Mouse (Mus musculus): ENCODE results near the gene Tgfbrap1.
"Not testable (repeated sequence)": the region's sequence is repeated elsewhere in the genome, so short reads cannot be mapped to it uniquely, and the experiment has no call there.

The Tgfbrap1 gene

DNA sequence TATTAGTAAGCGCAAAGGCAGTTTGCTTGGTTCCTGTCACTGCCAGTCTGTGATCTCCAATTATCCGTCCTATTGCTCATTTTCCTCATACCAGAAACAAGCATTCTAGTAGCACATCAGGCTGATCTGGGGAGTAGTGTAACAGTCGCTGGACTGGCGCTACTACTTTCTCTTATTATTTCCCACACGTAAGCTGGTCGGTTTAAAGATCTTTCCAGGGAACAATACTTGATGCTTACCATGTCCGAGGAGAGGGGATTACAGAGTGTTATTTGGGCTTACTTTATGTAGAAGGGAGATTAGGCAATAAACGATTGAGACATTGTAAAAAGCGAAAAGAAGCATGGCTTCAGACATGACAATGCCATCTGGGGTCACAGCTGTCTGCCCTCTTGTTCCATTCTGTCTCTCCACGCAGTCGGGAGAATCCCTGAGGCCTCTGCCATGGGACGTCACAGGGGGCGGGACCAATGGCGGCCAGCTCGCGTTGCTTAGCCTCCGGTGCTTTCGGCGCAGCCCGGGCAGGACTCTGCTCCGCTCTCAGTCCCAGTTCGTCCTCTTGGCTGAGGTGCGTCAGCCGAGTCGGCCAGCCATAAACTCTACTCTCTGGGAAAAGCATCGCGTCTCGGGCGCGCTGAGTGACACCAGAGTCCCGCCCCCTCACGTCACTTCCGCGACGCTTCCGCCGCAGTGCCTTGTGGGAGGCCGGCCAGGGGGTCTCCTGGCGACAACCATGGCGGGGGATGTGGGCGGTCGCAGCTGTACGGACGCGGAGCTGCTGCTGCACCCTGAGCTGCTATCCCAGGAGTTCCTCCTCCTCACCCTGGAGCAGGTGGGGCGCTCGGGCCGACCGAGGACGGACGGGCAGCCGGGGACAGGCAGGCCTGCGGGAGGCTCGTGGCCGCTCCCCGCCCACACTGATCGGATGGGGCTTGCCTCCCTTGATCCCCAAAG is at the start of gene Tgfbrap1, which contains the start of gene AI597479:
TSS of gene Tgfbrap1 (minus strand) at position 607 of the 954 bp plus-strand sequence.
TSS of gene AI597479 (plus strand) at position 680 of the 954 bp plus-strand sequence.
- peak; percentile 97 for DNase-seq (ENCODE audit: extremely low spot score, low spot score)

DNA sequence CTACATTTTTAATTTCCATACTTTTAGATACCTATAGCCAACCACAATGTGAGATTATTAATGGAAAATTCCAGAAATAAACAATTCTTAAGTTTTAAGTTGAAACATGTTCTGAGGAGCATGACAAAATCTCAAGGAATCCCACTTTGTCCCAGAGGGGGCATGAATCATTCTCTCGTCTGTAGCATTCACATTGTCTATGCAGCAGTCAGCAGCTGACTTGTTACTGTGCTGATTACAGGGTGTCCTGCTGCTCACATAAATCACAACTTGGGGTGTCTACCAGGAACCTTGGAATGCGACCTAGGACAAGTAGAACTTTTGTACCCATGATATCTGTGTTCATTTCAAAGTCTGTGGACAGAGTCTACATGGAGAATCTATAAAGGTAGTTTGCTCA is 49.0 kb upstream of the Tgfbrap1 start:
- no peak for DNase-seq (ENCODE audit: extremely low spot score, low spot score)

DNA sequence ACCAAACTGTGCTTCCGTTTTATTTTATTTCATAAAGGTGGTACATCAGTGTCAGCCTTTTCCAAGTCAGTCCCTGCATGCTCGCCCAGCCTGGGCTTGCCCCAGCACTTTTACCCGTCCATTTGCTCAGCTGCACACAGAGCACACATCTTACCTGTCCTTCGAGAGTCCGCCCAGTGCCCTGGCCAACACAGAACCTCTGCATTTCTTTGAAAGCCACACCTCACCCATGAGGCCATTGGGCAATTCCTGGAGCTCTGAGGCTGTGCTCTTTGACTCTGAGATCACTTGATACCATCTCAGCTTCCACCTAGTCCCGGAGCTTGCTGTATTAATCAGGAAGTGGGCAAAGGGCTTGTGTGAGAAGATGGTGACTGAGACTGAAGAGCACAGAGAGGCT is 47.0 kb upstream of the Tgfbrap1 start:
- no peak for DNase-seq (ENCODE audit: extremely low spot score, low spot score)

DNA sequence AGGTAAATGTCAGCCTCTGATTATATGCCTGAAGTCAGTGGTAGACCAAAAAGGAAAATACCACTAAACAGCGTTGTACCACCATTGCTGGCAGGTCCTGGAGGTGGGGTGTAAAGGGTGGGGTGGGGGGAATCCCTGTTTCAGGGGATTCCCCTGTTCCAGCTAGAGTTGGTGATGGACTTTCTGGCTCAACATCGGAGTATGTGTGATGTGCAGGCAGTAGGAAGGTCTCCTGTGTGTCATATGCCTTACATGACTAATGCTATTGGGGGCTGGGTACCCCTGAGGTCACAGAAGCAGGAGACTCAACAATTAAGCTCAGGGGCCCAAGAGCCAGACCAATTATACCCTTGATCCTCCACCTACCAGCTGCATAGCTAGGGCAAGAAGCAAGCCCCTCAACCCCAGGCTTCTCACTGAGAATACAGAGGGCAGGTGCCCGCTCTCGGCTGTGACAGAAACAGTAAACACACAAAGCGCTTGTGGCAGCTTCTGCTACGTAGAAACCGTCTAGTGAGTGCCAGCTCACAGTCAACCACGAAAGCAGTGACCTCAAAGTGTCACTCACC is 46.0 kb upstream of the Tgfbrap1 start:
- no peak for DNase-seq (ENCODE audit: extremely low spot score, low spot score)

DNA sequence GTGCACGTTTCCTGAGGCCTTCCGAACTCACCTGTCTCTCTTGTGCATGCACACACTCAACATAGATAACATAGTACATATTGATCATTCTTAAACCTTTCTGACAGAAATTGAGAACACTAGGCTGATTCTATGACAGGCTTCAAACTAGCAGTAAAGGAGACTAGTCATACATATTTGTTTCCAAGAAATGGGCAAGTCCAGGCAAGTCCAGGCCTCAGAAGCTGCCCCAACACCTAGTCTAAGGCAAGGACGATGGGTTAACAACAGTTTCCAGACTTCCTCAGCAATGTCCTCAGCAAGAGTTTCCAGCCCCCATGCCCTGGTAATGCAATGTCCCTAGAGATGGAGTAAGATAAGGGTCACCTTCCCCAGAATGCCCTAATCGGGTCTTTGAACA is 45.4 kb upstream of the Tgfbrap1 start:
- DNase-seq (ENCODE audit: extremely low spot score, low spot score): no peak

DNA sequence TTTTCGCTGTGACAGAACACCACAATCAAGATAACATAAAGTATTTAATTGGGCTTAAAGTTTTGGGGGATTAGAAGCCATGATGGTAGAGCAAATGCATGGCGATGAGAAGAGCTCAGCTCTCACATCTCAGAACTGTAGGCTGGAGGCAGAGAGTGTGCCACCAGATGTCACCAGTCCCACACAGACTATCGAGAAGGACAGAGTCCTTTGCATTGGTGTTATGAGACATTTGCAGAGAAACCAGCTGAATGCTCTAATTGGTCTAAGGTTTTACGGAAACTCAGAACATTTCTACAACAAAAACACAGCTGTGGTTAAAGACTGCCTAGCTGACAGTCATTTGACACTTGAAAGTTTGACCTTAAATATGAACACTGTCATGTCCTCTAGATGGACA is 44.8 kb upstream of the Tgfbrap1 start:
- DNase-seq (ENCODE audit: extremely low spot score, low spot score): no peak

DNA sequence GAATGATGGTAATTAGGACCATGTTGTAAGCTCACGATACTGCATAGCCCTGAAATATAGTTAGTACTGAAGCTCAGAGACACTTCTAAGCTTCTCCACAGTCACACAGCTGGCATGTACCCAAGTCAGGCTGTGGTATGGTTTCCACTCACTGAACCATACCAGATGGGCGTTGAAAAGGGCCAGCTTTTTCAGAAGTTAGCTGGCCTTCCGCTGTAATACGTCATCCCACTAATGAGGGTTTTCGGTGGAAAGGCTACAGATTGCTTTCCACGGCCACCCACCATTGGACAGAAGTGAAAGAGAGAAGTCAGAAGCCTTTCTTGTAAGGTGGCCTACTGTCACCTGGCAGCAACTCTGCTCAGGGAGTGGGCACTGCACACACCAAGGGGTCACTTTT is 44.4 kb upstream of the Tgfbrap1 start:
- DNase-seq (ENCODE audit: extremely low spot score, low spot score): no peak

DNA sequence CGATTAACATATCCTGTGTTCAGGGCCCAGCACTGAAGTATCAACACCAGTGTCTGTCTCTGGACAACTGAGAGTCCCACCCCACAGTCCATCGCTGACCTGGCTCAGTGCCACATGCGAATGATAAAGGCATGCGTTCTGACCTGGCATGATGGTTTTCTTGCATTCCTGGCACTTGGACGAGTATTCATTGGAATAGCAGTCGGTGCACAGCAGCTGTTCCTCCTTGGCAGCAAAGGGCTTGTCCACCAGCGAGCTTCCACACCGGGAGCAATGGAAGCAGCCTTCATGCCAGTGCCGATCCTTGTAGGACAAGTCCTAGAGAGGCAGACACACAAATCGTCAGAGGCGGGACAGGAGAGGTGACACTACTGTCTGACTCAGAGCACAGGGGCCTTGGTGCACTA is 43.1 kb upstream of the Tgfbrap1 start:
- no peak for DNase-seq (ENCODE audit: extremely low spot score, low spot score)

DNA sequence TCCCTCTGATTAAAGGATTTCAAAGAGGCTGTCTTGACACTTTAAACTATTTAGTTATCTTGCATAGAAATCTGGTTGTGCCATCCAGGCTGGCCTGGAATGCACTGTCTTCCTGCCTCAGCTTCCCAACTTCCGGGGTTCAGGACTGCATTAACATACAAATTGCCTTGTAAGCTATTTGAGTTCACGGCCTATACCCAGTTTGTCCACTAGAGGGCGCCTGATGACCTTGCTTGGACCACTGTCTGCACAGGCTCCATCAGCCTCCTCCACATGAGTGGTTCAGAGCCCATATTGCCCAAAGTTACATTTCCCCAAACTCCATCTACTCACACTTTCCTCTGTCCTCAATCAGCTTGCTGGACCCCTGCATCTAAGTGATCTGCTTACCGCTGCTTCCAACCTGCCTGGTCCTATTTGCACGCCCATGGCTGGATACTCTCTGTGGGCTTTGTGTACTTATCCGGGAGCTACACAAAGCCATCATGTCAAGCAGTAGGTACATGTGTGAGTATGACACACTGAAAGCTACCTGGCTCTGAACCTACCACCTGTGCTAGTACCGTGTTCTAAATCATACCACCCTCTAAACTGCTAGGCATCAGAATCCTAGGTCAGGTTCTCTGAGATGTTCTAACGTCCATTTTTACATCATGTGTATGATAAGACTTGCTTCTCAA is 41.3 kb upstream of the Tgfbrap1 start:
- DNase-seq (ENCODE audit: extremely low spot score, low spot score): peak; percentile 96

DNA sequence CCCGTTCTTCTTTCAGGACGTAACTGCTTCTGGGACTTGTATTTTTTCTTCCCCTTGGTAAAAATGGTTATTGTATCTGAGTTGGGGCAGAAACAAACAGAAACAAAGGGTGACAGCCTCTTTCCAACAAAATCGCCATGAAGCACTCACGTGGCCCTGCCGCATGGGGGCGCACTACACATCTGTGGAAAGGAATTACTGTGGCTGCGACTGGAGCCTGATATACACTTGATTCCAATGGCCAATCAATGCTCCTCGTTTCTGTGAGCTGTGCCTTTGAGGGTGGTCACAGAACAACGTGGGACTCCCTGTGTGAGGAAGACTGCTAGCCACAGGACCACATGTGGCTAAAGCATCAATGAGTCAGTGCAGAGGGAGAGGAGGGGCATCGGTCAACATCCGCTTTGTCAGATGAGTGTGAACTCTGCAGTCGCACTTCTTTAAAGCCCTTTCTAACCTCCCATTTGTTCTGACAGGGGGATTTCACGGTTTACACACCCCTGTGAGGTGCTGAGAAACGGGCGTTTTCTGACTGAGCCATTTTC is 39.9 kb upstream of the Tgfbrap1 start:
- DNase-seq (ENCODE audit: extremely low spot score, low spot score): no peak

DNA sequence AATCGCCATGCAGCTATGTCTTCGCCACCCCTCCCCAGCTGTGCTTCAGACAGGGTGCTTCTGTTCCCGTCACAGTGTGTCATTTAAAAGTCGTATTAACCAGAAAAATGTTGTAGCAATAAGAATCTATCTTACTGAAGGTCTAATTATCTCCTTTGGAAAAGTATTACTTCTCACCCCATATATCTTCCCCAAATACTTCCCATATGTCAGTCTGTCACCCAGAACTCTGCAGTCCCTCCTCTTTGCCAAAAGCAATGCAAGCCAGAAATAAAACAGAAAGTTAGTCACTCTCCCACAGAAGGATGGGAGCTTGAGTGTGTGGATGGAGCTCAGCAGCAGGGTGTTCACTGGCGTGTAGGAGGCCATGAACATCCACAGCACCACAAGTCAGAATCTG is 38.9 kb upstream of the Tgfbrap1 start:
- DNase-seq (ENCODE audit: extremely low spot score, low spot score): no peak

DNA sequence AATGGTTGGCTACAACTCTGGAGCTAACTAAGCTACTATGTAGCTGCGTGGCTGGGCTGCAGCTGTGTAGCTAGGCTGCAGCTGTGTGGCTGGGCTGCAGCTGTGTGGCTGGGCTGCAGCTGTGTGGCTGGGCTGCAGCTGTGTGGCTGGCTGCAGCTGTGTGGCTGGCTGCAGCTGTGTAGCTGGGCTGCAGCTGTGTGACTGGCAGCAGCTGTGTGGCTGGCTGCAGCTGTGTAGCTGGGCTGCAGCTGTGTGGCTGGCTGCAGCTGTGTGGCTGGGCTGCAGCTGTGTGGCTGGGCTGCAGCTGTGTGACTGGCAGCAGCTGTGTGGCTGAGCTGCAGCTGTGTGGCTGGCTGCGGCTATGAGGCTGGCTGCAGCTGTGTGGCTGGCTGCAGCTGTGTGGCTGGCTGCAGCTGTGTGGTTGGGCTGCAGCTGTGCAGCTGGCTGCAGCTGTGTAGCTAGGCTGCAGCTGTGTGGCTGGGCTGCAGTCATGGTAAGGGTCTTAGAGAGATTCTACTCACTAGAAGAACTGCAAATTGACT is 38.1 kb upstream of the Tgfbrap1 start:
- DNase-seq (ENCODE audit: extremely low spot score, low spot score): not testable (repeated sequence)

DNA sequence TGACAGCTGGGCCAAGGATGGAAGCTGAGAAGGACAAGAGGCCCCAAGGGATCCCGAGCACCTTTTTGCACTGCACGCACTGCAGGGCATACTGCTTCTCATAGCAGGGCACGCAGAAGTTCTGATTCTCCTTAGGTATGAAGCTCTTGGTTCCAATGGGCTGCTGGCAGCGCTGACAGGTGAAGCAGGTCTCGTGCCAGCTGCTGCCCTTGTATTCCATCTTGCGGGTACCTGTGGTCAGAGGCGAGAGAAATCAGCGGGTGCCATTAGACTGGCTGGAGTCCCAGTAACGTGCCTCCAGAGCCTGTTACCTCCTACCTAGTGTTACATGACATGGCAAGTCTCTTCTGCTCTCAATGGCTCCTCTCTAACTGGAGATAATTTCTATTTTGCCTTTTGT is 33.2 kb upstream of the Tgfbrap1 start:
- no peak for DNase-seq (ENCODE audit: extremely low spot score, low spot score)

DNA sequence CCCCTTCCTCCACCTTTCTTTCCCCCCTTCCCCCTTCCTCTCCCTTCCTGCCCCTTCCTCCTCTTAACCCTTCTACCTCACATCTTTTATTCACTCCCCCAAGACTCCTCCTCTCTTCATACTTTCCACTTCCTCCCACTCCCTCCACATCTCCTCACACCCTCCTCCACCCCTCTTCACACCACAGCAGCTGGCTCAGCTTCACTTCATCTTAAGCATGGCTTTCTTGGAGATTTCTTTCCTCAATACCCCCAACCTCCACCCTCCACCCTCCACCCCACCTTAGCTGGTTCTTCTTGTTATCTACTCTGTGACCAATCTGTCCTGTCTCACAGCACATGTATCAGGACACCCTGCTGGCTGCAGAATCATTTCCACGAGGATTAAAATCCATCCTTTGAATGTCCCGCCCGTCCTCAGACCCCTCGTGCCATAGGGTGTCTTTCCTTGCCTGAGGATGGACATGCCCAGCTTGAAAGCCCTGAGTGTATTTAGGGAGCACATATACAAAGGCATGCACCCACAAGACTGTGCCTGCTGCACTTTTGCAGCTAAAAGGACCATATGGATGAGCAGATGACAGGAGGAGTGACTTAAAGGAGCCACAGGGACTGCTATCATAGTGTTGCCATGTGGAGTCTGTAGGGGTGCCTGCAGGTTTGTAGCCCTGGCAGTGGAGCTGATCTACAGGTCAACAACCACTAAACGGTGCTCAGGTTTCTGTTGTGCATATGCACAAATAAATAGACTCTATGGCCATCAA is 32.0 kb upstream of the Tgfbrap1 start:
- DNase-seq (ENCODE audit: extremely low spot score, low spot score): no peak

DNA sequence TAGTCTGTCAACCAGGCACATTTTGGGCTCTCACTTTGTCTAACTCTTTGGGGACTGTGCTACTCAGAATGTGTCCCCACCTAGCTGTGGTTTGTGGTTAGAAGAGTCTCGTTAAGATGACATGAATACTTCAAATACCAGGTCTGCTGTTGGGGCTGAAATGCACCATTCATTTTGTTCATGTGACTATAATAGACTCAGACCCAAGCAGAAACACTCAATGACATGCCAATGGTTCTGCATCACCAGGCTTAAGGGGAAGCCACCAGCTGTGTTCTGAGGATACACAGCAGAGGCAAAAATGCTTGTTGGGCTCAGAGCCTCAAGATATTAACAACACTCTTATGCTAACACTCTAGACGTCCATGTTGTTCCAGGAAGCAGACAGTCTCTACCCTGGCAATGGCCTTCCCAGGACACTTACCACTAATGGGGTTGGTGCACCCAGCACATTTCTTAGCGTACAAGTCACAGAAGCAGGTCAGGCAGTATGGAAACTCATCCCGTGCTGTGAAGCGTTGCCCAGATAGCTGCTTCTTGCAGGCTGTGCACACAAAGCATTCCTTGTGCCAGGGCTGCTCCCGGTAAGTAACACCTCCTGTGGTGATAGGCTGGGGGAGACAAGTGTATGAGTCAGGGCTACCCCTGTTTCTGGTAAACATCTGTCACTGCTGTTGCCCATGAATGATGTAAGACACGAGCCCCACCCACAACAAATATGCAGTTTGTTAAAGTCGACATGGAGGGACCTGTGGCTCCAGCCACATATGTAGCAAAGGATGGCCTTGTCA is 29.6 kb upstream of the Tgfbrap1 start:
- DNase-seq (ENCODE audit: extremely low spot score, low spot score): peak; percentile 8

DNA sequence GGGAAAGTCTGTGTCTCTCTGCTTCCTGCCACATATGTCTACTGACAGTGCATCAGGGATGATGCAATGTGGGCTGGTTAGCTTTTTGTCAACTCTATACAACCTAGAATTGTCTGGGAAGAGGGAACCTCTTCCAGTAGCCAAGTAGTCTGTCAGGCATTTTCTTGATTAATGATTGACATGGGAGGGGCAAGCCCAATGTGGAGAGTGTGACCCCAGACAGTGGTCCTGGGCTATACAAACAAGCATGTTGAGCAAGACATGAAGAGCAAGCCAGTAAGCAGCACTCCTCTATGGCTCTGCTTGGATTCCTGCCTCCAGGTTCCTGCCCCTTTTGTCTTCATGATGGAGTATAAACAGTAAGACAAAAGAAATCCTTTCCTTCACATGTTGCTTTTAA is 28.8 kb upstream of the Tgfbrap1 start:
- DNase-seq (ENCODE audit: extremely low spot score, low spot score): peak; percentile 8

DNA sequence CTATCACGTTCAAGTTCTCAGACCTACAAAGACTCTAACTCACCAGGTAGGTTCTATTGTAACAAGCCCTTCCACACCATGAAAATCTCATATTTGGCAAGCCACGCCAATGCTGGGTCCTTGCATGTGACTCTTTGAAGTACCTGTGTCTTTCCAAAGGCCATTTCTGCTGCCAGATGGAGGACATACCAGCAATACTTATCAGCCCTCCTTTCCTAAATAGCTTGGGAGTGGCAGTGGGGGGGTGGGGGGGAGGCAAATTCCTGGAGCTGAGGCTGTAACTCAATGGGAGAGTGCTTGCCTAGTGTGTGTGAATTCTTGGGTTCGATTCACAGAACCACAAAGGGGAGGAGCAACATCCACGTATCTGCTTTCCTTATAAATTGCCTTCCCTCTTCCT is 26.3 kb upstream of the Tgfbrap1 start:
- no peak for DNase-seq (ENCODE audit: extremely low spot score, low spot score)

DNA sequence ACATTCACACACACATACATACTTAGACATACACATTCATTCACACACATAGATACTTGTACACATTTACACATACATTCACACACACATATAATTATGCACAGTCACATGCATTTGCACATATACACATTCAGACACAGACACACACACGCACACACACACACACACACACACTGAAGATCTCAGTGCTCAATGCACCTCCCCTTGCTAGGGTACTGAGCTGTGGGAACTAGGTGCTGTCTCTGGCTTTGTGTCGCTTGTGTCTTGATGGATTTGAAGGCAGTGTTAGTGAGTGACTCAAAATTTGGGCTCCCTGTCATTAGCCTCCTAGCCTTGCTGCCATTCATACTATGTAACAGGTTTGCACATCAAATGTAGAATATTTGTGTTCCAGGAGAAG is 24.2 kb upstream of the Tgfbrap1 start:
- no peak for DNase-seq (ENCODE audit: extremely low spot score, low spot score)

DNA sequence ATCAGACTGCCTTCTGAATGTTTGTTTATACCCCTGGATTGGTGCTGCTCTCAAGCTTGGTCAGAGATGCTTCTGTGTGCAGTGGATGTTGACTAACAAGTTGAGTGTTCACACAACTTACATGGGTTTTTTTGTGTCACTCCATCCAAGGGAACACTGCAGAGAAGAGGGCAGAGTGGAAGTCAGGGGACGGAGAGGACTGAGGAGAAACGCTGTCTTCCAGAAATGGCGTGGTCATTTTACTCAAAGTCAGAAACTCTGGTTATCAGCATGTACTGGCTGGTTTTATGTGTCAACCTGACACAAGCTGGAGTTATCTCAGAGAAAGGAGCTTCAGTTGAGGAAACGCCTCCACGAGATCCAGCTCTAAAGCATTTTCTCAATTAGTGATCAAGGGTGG is 22.5 kb upstream of the Tgfbrap1 start:
- no peak for DNase-seq (ENCODE audit: extremely low spot score, low spot score)

DNA sequence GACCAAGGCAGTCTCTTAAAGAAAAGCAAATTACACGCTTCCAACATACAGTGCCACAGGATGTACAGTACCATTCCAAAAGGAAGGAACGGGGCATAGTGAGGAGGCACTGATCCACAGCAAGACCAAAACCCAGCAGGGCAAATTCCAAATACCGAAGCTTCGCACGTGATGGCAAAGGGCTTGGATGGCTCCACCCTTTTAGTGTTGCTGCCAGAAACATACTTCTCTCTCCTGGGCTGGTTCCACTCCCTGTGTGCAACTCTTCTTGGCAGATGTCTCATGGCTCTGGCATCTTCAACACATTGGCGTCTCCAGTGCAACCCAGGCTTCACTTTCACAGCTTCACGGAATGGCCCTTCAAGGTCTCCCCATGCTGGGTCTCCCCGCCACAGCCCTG is 19.0 kb upstream of the Tgfbrap1 start:
- DNase-seq (ENCODE audit: extremely low spot score, low spot score): no peak

All from neural tube, embryonic 10.5 days (tissue).